ENCODE assay signal across 35 mouse cellular contexts in genomic region chr7:99343577-99343976, GRCm38 (mm10). TPM values are rescaled to one million over a fixed set of nuclear protein-coding genes. Genes with fewer than 3 reads are reported as not detected.
"Had no signal": no experiment of that assay in that cellular context is flagged by ENCODE, and none has a peak within 500 bp of the region (broad histone marks: within the 10 kb centered on the region; RNA-seq: fewer than 3 reads in every experiment).

No protein-coding gene starts in this region.

- H3K27me3 ChIP-seq: heart, embryonic 12.5 days; heart, embryonic 13.5 days; heart, embryonic 15.5 days; hindbrain, embryonic 12.5 days; hindbrain, embryonic 13.5 days; hindbrain, embryonic 15.5 days; intestine, embryonic 15.5 days; kidney, embryonic 15.5 days had no signal

- H3K4me2 ChIP-seq: heart, embryonic 11.5 days; heart, embryonic 12.5 days; heart, embryonic 13.5 days; heart, embryonic 15.5 days; hindbrain, embryonic 12.5 days; hindbrain, embryonic 13.5 days; hindbrain, embryonic 14.5 days; hindbrain, embryonic 15.5 days; intestine, embryonic 15.5 days; kidney, embryonic 15.5 days had no signal

- DNase-seq: heart, postnatal 10 days; heart, postnatal 14 days; heart, postnatal 36 days; heart, postnatal 4 days; kidney, adult 11 months; kidney, adult 18-20 months; kidney, adult 2 months; kidney, adult 8-10 months; kidney, adult 9 months; kidney, postnatal 14 days; kidney, postnatal 25 days; kidney, postnatal 36 days; kidney, postnatal 4 days; layer of hippocampus, adult 9-11 months; layer of hippocampus, postnatal 36 days had no signal

- H3K4me3 ChIP-seq: heart, embryonic 10.5 days; heart, embryonic 12.5 days; heart, embryonic 13.5 days; heart, embryonic 15.5 days; hindbrain, embryonic 10.5 days; hindbrain, embryonic 12.5 days; hindbrain, embryonic 13.5 days; hindbrain, embryonic 15.5 days; intestine, embryonic 15.5 days; kidney, embryonic 15.5 days; layer of hippocampus, adult 2 months; left cerebral cortex, adult 2 months had no signal

- H3K4me1 ChIP-seq: hindbrain, embryonic 10.5 days; hindbrain, embryonic 12.5 days; hindbrain, embryonic 15.5 days had no signal

- H3K9ac ChIP-seq: heart, embryonic 12.5 days; heart, embryonic 13.5 days; heart, embryonic 15.5 days; hindbrain, embryonic 12.5 days; hindbrain, embryonic 13.5 days; hindbrain, embryonic 14.5 days; hindbrain, embryonic 15.5 days; intestine, embryonic 15.5 days; kidney, embryonic 15.5 days had no signal

- ATAC-seq: hindbrain, embryonic 16.5 days; hindbrain, postnatal 0 days; inflammation-experienced regulatory T-cells, adult 6 months; intestine, embryonic 15.5 days; intestine, embryonic 16.5 days; intestine, postnatal 0 days had no signal

- H3K9me3 ChIP-seq: heart, embryonic 10.5 days; heart, embryonic 12.5 days; heart, embryonic 13.5 days; heart, embryonic 15.5 days; hindbrain, embryonic 10.5 days; hindbrain, embryonic 12.5 days; hindbrain, embryonic 13.5 days; hindbrain, embryonic 15.5 days; intestine, embryonic 15.5 days; kidney, embryonic 15.5 days had no signal

- H3K27ac ChIP-seq: heart, embryonic 10.5 days; heart, embryonic 13.5 days; heart, embryonic 15.5 days; hindbrain, embryonic 10.5 days; hindbrain, embryonic 12.5 days; hindbrain, embryonic 13.5 days; hindbrain, embryonic 14.5 days; hindbrain, embryonic 15.5 days; hindbrain, postnatal 0 days; intestine, embryonic 15.5 days; kidney, embryonic 15.5 days; kidney, postnatal 0 days; layer of hippocampus, adult 2 months; left cerebral cortex, adult 2 months had no signal

RNA-seq across cellular contexts. Expression of gene Serpinh1, which starts 9.5 kb away (rescaled TPM):
- polyA plus RNA-seq: inflammation-experienced regulatory T-cells, adult 6 months had no signal
